Mouse (Mus musculus) ES-E14 (cell line): ENCODE measurements around the gene Slc38a1. TPM values are rescaled to one million over a fixed set of nuclear protein-coding genes. Genes with fewer than 3 reads are reported as not detected.

Experiments used
- DNase-seq: peaks from one replicate; pipeline ENCODE4 v3.0.0-alpha.2; 2013; ENCODE audit warnings: low read depth, low spot score
- H3K27ac ChIP-seq: 2 replicates; pipeline ENCODE4 v1.5.1; 2012; ENCODE audit warnings: low read depth, mild to moderate bottlenecking, low read length, moderate library complexity, mixed read lengths; ENCODE audit not compliant: poor library complexity, insufficient read depth, severe bottlenecking
- H3K36me3 ChIP-seq: 2 replicates; pipeline ENCODE4 v1.6.1; 2012; ENCODE audit warnings: mild to moderate bottlenecking, low read length, moderate library complexity, mixed read lengths; ENCODE audit not compliant: control insufficient read depth, poor library complexity, insufficient read depth, severe bottlenecking
- H3K4me1 ChIP-seq, 2 experiments: fragments of 150-350 bp in 1 of 2; sonication (generic) in 1 of 2; 2 replicates each; pipeline ENCODE4 v1.6.1; 2012; ENCODE audit warnings: low read length in 2 of 2, mild to moderate bottlenecking in 1 of 2, mixed read lengths in 1 of 2; ENCODE audit not compliant: control insufficient read depth in 2 of 2, insufficient read depth in 2 of 2, poor library complexity in 1 of 2
- H3K4me3 ChIP-seq, 2 experiments: fragments of 150-350 bp in 1 of 2; sonication (generic) in 1 of 2; 2 replicates each; pipeline ENCODE4 v1.5.1; 2012; ENCODE audit warnings: low read length in 2 of 2, low read depth in 1 of 2, mild to moderate bottlenecking in 1 of 2, mixed read lengths in 1 of 2; ENCODE audit not compliant: insufficient read depth in 1 of 2, poor library complexity in 1 of 2, severe bottlenecking in 1 of 2
- H3K9ac ChIP-seq: 2 replicates; pipeline ENCODE4 v1.6.1; 2012; ENCODE audit warnings: low read depth, mild to moderate bottlenecking, low read length, mixed read lengths; ENCODE audit not compliant: poor library complexity, insufficient read depth, severe bottlenecking
- H3K9me3 ChIP-seq: fragments of 150-350 bp; sonication (generic); 2 replicates; pipeline ENCODE4 v1.6.1; 2012; ENCODE audit warnings: low read depth, mild to moderate bottlenecking, low read length; ENCODE audit not compliant: control insufficient read depth, insufficient read depth
- CHD2 ChIP-seq: IDR thresholded peaks from 2 replicates; pipeline ENCODE4 v1.6.1; 2014; ENCODE audit warnings: mild to moderate bottlenecking, low read depth, low read length, inconsistent platforms
- HCFC1 ChIP-seq: IDR thresholded peaks from 2 replicates; pipeline ENCODE4 v1.6.1; 2012; ENCODE audit warnings: low read length, inconsistent platforms, borderline replicate concordance; ENCODE audit not compliant: insufficient read depth
- MAFK ChIP-seq: IDR thresholded peaks from 2 replicates; pipeline ENCODE4 v1.6.1; 2014; ENCODE audit warnings: mild to moderate bottlenecking, low read depth, low read length, inconsistent platforms; ENCODE audit not compliant: insufficient read depth
- ZC3H11A ChIP-seq: IDR thresholded peaks from 2 replicates; pipeline ENCODE4 v1.6.1; 2012; ENCODE audit warnings: low read depth, mild to moderate bottlenecking, inconsistent platforms, low read length, borderline replicate concordance
- ZNF384 ChIP-seq: IDR thresholded peaks from 2 replicates; pipeline ENCODE4 v1.6.1; 2012; ENCODE audit warnings: low read depth, low read length, inconsistent platforms
- in situ Hi-C, 2 experiments: fragments of 600-800 bp; cut with MboI; formaldehyde crosslinking; loops; one replicate each; pipeline ENCODE4 v1.15.1; 2025; ENCODE audit warnings: low sequenced_read_pairs in 2 of 2, inconsistent platforms in 1 of 2; ENCODE audit not compliant: unreplicated experiment in 2 of 2
- total RNA-seq: library from RNA; depleted of rRNA; stranded (reverse); fragments of 300-350 nt; gene quantifications from 2 replicates; pipeline ENCODE4 v1.2.3, GENCODE M21; 2012

Slc38a1 gene
- total RNA-seq, 1 experiment: 95.6 TPM

GRCm38 (mm10) chr15:96576998-96577397, 65.7 kb downstream of the Slc38a1 start:
- TF ChIP-seq ZNF384: no peak
- TF ChIP-seq CHD2: no peak
- TF ChIP-seq HCFC1: no peak
- no peak for TF ChIP-seq MAFK
- TF ChIP-seq ZC3H11A: no peak
- in situ Hi-C loops: no loop called here
- Histone ChIP-seq H3K4me3 (no peak overlapping the region), H3K9ac (no peak overlapping the region), H3K27ac (no peak overlapping the region), H3K4me1 (peaks cover 0 to 4% of the 10 kb centered on the region in 2 experiments; a peak in 1 of 4 replicates), H3K9me3 (peaks cover 18% of the 10 kb centered on the region), H3K36me3 (peaks cover 56% of the 10 kb centered on the region)
- no peak for DNase-seq

- TF ChIP-seq MAFK: no peak
- no peak for TF ChIP-seq HCFC1
- TF ChIP-seq CHD2: no peak
- TF ChIP-seq ZC3H11A: no peak
- no peak overlapping the region for H3K27ac ChIP-seq
- H3K4me1 ChIP-seq: peaks cover 5 to 7% of the 10 kb centered on the region in 2 experiments; a peak in 1 of 4 replicates
- DNase-seq: no peak
- H3K9me3 ChIP-seq: no peaks in the 10 kb centered on the region
- H3K9ac ChIP-seq: no peak overlapping the region
- no peak overlapping the region for H3K4me3 ChIP-seq
- in situ Hi-C loops: no loop called here
- H3K36me3 ChIP-seq: no peaks in the 10 kb centered on the region; the same call in 1 of the 2 replicates
Measured at GRCm38 (mm10) chr15:96568983-96569363, 73.7 kb downstream of the Slc38a1 start.

- Histone ChIP-seq H3K27ac (no peak overlapping the region), H3K4me1 (peaks cover 5 to 7% of the 10 kb centered on the region in 2 experiments; a peak in 1 of 4 replicates), H3K9me3 (no peaks in the 10 kb centered on the region), H3K9ac (no peak overlapping the region), H3K36me3 (no peaks in the 10 kb centered on the region), H3K4me3 (no peak overlapping the region)
- TF ChIP-seq CHD2 (no peak), ZNF384 (no peak), MAFK (no peak), ZC3H11A (no peak), HCFC1 (no peak)
- in situ Hi-C loops: no loop called here
- no peak for DNase-seq
Measured at GRCm38 (mm10) chr15:96568271-96568982, 74.3 kb downstream of the Slc38a1 start.

DNA sequence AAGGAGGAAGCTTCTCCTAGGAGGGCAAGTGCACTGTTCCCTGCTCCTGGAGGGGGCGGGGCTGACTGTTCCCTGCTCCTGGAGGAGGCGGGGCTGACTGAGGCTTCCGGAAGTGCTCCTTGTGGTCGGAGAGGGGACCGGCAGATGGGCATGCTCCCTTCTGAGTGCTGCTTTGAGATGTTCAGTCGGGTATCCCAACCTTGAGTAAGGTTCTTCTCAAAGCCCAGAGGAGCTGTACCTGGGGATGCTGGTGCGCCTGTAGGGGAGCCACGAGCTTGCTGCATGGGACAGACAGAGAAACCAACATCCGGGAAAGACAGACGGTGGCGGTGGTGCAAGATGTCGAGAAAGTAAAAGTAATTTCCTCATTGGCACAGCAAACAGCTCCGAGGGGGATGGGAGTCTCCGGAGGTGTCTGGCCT, 75.9 kb downstream of the Slc38a1 start:
- Histone ChIP-seq H3K9me3 (no peaks in the 10 kb centered on the region), H3K27ac (peak overlapping the region; percentile 59), H3K36me3 (no peaks in the 10 kb centered on the region), H3K4me3 (peak overlapping the region; percentile 71 to 92), H3K9ac (peak overlapping the region; percentile 78), H3K4me1 (peaks cover 0 to 7% of the 10 kb centered on the region in 2 experiments; a peak in 1 of 4 replicates)
- no peak for TF ChIP-seq MAFK
- TF ChIP-seq HCFC1: no peak
- no peak for TF ChIP-seq ZC3H11A
- TF ChIP-seq CHD2: no peak
- TF ChIP-seq ZNF384: no peak
- DNase-seq: peak; percentile 87
- in situ Hi-C loops: no loop called here
